In the genomic region with DNA sequence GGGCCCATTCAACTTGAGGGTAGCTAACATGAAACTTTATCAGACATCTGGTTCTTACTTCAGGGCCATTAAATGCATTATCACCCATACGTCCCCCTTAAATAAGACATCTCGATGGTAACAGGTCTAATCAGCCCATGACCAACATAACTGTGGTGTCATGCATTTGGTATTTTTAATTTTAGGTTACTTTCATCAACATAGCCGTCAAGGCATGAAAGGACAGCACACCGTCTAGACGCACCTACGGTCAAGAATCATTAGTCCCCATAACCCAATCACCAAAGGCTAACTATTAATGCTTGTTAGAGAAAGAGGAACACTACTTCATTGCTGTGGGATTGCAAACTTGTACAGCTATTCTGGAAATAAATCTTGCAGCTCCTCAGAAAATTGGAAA, we compare ENCODE assay signal across 18 mouse cellular contexts. TPM values are rescaled to one million over a fixed set of nuclear protein-coding genes. Genes with fewer than 3 reads are reported as not detected.
DNase-seq lines count a peak whose midpoint lies in the region; ATAC-seq and TF ChIP-seq lines count a peak whose summit lies in the region.
"Had no signal": no experiment of that assay in that cellular context is flagged by ENCODE, and none has a peak within 500 bp of the region (broad histone marks: within the 10 kb centered on the region; RNA-seq: fewer than 3 reads in every experiment).

No protein-coding gene starts in this region.

- H3K27ac ChIP-seq in liver, embryonic 11.5 days (ENCODE audit: low read depth, low read length): no peak overlapping the region
- no peak overlapping the region for H3K27ac ChIP-seq in liver, postnatal 0 days (ENCODE audit: low read depth)
- H3K27ac ChIP-seq in hindbrain, embryonic 12.5 days: no peak overlapping the region
- no peak overlapping the region for H3K27ac ChIP-seq in limb, embryonic 10.5 days
- H3K27ac ChIP-seq: embryonic facial prominence, embryonic 12.5 days; liver, embryonic 15.5 days; midbrain, embryonic 15.5 days had no signal

- no peak overlapping the region for H3K4me3 ChIP-seq in liver, embryonic 11.5 days (ENCODE audit: low read depth, low read length)
- H3K4me3 ChIP-seq in liver, postnatal 0 days (ENCODE audit: low read depth, low read length): no peak overlapping the region
- H3K4me3 ChIP-seq in hindbrain, embryonic 12.5 days: no peak overlapping the region
- no peak overlapping the region for H3K4me3 ChIP-seq in limb, embryonic 10.5 days
- H3K4me3 ChIP-seq: embryonic facial prominence, embryonic 12.5 days; liver, embryonic 15.5 days; megakaryocyte, embryonic 14.5 days; midbrain, embryonic 15.5 days had no signal

- H3K9ac ChIP-seq in liver, embryonic 11.5 days (ENCODE audit: low read depth, low read length): no peak overlapping the region
- no peak overlapping the region for H3K9ac ChIP-seq in liver, postnatal 0 days (replicated peaks)
- no peak overlapping the region for H3K9ac ChIP-seq in hindbrain, embryonic 12.5 days
- H3K9ac ChIP-seq: embryonic facial prominence, embryonic 12.5 days; liver, embryonic 15.5 days; midbrain, embryonic 15.5 days had no signal

- 0 out of 2 replicates have a peak, but pooled peaks have one; percentile 45 for ATAC-seq in liver, embryonic 11.5 days (replicated peaks; ENCODE audit: low FRiP score)
- no peak for ATAC-seq in liver, postnatal 0 days
- peak; percentile 95 for ATAC-seq in activated CD4-positive, CD25-positive, alpha-beta regulatory T cell, adult 4 months
- ATAC-seq in inflammation-experienced regulatory T-cells, adult 6 months: peak; percentile 91
- no peak for ATAC-seq in hindbrain, embryonic 12.5 days (ENCODE audit: low FRiP score)
- ATAC-seq: midbrain, embryonic 15.5 days had no signal

- WGBS in liver, embryonic 11.5 days: 91% methylated on average over 6 of the region's 6 CpGs
- WGBS in liver, postnatal 0 days (ENCODE audit: insufficient replicate concordance): 73% methylated on average over 6 of the region's 6 CpGs
- 92% methylated on average over 6 of the region's 6 CpGs for WGBS in hindbrain, embryonic 12.5 days
- WGBS in limb, embryonic 10.5 days: 92% methylated on average over 6 of the region's 6 CpGs

- H3K9me3 ChIP-seq in liver, embryonic 11.5 days (ENCODE audit: control insufficient read depth, low read length): no peaks in the 10 kb centered on the region
- H3K9me3 ChIP-seq in liver, postnatal 0 days (ENCODE audit: low read length): no peaks in the 10 kb centered on the region
- no peaks in the 10 kb centered on the region for H3K9me3 ChIP-seq in hindbrain, embryonic 12.5 days (replicated peaks)
- no peaks in the 10 kb centered on the region for H3K9me3 ChIP-seq in limb, embryonic 10.5 days (replicated peaks)
- H3K9me3 ChIP-seq: embryonic facial prominence, embryonic 12.5 days; liver, embryonic 15.5 days; megakaryocyte, embryonic 14.5 days; midbrain, embryonic 15.5 days had no signal

- no peaks in the 10 kb centered on the region for H3K4me1 ChIP-seq in liver, embryonic 11.5 days (replicated peaks; ENCODE audit: control insufficient read depth, insufficient read depth, low read length)
- H3K4me1 ChIP-seq in liver, postnatal 0 days (ENCODE audit: insufficient read depth): no peaks in the 10 kb centered on the region
- H3K4me1 ChIP-seq in hindbrain, embryonic 12.5 days: 0 out of 2 replicates have a peak, but pooled peaks cover 5% of the 10 kb centered on the region
- H3K4me1 ChIP-seq in limb, embryonic 10.5 days: peaks cover 14% of the 10 kb centered on the region
- H3K4me1 ChIP-seq: embryonic facial prominence, embryonic 12.5 days; liver, embryonic 15.5 days; megakaryocyte, embryonic 14.5 days had no signal

- no peaks in the 10 kb centered on the region for H3K27me3 ChIP-seq in liver, embryonic 11.5 days (replicated peaks; ENCODE audit: control insufficient read depth, insufficient read depth, low read length)
- H3K27me3 ChIP-seq in liver, postnatal 0 days (ENCODE audit: insufficient read depth, low read length): no peaks in the 10 kb centered on the region
- no peaks in the 10 kb centered on the region for H3K27me3 ChIP-seq in hindbrain, embryonic 12.5 days
- H3K27me3 ChIP-seq in limb, embryonic 10.5 days (ENCODE audit: low read depth, poor library complexity, severe bottlenecking): no peaks in the 10 kb centered on the region
- H3K27me3 ChIP-seq: embryonic facial prominence, embryonic 12.5 days; liver, embryonic 15.5 days; midbrain, embryonic 15.5 days had no signal

- H3K4me2 ChIP-seq in liver, embryonic 11.5 days: no peak overlapping the region
- no peak overlapping the region for H3K4me2 ChIP-seq in liver, postnatal 0 days (ENCODE audit: low read depth, low read length)
- no peak overlapping the region for H3K4me2 ChIP-seq in hindbrain, embryonic 12.5 days (replicated peaks)
- H3K4me2 ChIP-seq: embryonic facial prominence, embryonic 12.5 days; liver, embryonic 15.5 days; midbrain, embryonic 15.5 days had no signal

- no peak for TF ChIP-seq EP300 in liver, postnatal 0 days (IDR thresholded peaks at IDR 0.05; ENCODE audit: low read depth)

- no peaks in the 10 kb centered on the region for H3K36me3 ChIP-seq in liver, embryonic 11.5 days (ENCODE audit: control insufficient read depth, insufficient read depth, low read length)
- H3K36me3 ChIP-seq in liver, postnatal 0 days (replicated peaks; ENCODE audit: insufficient read depth, low read length): no peaks in the 10 kb centered on the region
- no peaks in the 10 kb centered on the region for H3K36me3 ChIP-seq in hindbrain, embryonic 12.5 days
- no peaks in the 10 kb centered on the region for H3K36me3 ChIP-seq in limb, embryonic 10.5 days
- H3K36me3 ChIP-seq: embryonic facial prominence, embryonic 12.5 days; liver, embryonic 15.5 days; midbrain, embryonic 15.5 days had no signal

- TF ChIP-seq CTCF in liver, postnatal 0 days (IDR thresholded peaks at IDR 0.05; ENCODE audit: low read depth): no peak

- no peak for DNase-seq in liver, embryonic 11.5 days (ENCODE audit: low spot score)
- no peak for DNase-seq in liver, postnatal 0 days
- no peak for DNase-seq in gastrocnemius, postnatal 25 days
- no peak for DNase-seq in limb, embryonic 10.5 days (ENCODE audit: low spot score)
- DNase-seq: adrenal gland, adult 2 months; cerebellum, adult 8-10 months; kidney, adult 9 months; kidney, postnatal 4 days; layer of hippocampus, adult 9-11 months; lung, postnatal 10 days; right cerebral cortex, postnatal 25 days had no signal

RNA-seq across cellular contexts. Expression of gene Nfasc, which starts 49.5 kb away (rescaled TPM):
- 0.14 and 0.36 TPM in 2 replicates for polyA plus RNA-seq in liver, embryonic 11.5 days (2014; fragmentation: Nextera tagmentation; extraction: Ambion mirVana)
- 0.05 and 0.09 TPM in 2 replicates for polyA plus RNA-seq in liver, postnatal 0 days (2015; fragmentation: Nextera tagmentation; extraction: Ambion mirVana)
- polyA plus RNA-seq in activated CD4-positive, CD25-positive, alpha-beta regulatory T cell, adult 4 months (2017; shearing (Covaris generic)): not detected
- not detected for polyA plus RNA-seq in inflammation-experienced regulatory T-cells, adult 6 months (2017; shearing (Covaris generic))
- under 1 TPM; 0.43 to 0.46 TPM for total RNA-seq in gastrocnemius, postnatal 25 days (2021)
- 50.6 and 50.7 TPM in 2 replicates for polyA plus RNA-seq in hindbrain, embryonic 12.5 days (2016; fragmentation: Nextera tagmentation; extraction: Ambion mirVana)
- polyA plus RNA-seq in limb, embryonic 10.5 days (2016; fragmentation: Nextera tagmentation; extraction: Ambion mirVana): 0.98 and 1.4 TPM in 2 replicates

Comparison
In these comparisons a context has a peak if more than half of its experiments do, and no peak if none do; other contexts are left out.
1. ATAC-seq: peak in liver, embryonic 11.5 days (single experiment), activated CD4-positive, CD25-positive, alpha-beta regulatory T cell, adult 4 months (single experiment) and inflammation-experienced regulatory T-cells, adult 6 months (single experiment); none in liver, postnatal 0 days (single experiment) and hindbrain, embryonic 12.5 days (single experiment).
2. RNA of gene Nfasc, which starts 49.5 kb away (polyA plus RNA-seq): 50.6 to 50.7 TPM in hindbrain, embryonic 12.5 days; 0.98 to 1.4 TPM in limb, embryonic 10.5 days, 0.14 to 0.36 TPM in liver, embryonic 11.5 days, 0.05 to 0.09 TPM in liver, postnatal 0 days, not detected in activated CD4-positive, CD25-positive, alpha-beta regulatory T cell, adult 4 months and not detected in inflammation-experienced regulatory T-cells, adult 6 months; every median in the first group is over 10 times any median in the second.